Mouse (Mus musculus) skeletal muscle tissue, adult 2 months (tissue): ENCODE data around the gene Fam214a.

Source experiments
- DNase-seq: peaks from one replicate; pipeline ENCODE4 v3.0.0-alpha.2; 2012; ENCODE audit warnings: low read depth, low spot score

Fam214a gene

DNA sequence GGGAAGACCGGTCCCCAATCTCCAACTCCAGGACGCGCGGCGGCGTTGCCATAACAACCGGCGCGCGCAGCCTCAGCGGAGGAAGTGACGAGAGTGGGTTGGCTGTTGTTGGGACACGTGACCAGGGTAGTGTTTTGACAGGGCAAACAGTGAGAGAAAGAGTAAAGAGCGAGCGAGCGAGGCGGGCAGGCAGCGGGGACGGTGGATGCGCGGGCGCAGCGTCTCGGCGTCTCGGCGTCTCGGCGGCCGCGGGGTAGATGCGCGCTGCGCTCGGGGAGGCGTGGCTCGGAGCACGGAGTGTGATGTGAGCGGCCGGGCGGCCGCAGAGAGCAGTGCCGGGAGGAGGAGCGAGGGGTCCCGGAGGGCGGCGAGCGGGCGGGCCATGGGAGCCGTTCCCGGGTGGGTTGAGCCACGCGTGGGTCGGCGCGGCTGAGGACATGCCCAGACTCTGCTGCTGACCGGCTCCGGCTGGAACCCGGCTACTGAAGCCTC lies at the start of gene Fam214a:
TSS of gene Fam214a (plus strand) at position 129 of the 492 bp plus-strand sequence.
- peak; percentile 89 for DNase-seq

DNA sequence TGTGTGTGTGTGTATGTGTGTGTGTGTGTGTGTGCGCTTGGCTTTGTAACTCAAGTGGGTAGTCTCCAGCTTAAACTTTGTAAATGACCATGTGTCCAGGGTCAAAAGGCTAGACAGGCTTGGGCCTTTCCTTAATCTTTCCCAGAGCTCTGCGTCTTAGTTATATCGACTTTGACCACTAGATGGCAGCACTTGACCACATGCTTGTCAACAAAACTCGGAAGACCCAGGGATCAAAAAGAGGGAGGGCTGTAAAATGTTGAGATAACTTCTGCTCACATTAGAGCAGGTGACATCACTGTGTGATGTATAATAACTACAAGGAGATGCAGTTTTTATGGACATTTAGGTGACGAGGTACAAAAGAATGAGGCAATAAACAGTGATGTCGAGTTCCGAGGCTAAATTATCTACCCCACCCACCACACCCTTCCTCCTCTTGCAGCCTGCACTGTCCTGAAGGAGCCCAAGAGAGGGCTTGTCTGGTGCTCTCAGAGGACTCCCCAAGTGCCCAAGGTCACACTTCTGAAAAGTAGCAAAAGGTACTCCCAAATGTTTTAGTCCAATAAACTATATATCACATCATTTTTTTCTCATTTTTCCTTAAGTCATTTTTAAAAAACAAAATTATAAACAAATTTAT lies 47.7 kb upstream of the Fam214a start:
- peak; percentile 68 for DNase-seq

DNA sequence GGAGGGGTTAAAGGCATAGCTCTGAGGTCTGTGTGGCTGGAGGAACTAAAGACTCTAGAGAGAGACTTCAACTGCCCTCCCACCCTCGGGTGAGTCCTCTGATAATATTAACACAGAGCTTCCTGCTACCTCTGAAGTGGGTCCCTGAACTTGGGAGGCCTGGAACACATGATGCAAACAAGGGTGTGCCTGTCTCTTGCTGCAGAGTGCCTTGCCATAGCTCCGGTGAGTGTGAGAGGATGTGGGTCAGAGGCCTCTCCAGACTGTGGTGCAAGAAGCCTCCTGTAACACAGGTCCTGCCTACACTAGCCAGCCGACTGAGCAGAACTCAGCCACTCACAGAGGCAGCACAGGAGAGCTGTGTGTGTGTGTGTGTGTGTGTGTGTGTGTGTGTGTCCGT lies 45.7 kb upstream of the Fam214a start:
- no peak for DNase-seq

DNA sequence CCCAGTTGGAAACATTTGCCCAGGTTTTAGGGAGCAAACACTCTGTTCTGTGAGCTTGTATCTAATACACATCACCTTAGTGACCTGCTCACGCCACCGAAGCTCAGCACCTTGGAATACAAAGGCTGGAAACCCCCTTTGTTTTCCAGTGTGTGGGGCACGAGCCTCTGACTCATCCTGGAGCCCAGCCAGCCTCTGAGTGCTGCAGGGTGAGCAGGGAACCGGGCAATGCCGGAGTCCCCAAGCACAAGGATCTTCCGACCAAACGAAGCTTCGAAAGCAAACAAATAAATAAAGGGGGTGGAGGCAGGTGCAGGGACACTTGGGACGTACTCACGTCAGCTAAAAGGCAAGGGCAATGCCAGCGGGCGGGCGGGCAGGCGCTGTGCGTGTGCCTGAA lies 43.4 kb upstream of the Fam214a start:
- DNase-seq, result no peak

DNA sequence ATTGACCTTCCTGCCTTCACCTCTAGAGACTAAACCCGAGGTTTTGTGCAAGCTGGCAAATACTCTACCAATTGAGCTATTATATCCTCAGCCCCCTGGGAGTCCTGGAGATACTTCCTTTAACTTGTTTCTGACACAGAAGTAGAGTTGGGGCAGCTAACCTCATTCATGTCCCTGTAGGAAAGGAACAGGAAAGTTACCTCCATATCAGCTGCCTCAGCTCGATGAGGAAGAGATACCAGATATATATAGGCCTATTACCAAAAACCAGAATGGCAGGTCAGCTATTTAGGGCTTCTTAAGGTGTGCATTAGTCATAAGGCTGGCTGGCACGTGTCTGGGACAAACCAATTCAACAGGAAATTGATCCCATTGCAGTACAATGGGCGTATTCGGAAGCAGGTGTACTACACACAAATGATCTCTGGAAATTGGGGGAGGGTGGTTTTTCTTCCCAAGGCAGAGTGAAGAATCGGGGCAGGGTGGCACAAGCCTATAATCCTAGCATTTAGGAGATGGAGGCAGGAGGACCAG lies 42.4 kb upstream of the Fam214a start:
- DNase-seq, result no peak

DNA sequence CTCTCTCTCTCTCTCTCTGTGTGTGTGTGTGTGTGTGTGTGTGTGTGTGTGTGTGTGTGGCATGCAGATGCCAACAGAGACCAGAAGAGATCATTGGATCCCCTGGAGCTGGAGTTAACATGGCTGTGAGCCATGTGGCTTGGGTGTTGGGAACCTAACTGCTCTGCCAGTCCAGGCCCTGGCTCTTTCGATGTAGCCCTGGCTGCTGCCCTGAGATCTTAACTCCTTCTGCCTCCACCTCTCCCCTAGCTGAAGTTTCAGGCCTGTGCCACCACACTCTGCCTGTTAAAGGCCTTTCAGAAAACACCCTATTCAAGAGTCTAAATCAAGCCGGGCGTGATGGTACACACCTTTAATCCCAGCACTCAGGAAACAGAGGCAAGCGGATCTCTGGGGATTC lies 41.3 kb upstream of the Fam214a start:
- DNase-seq, result peak; percentile 71

DNA sequence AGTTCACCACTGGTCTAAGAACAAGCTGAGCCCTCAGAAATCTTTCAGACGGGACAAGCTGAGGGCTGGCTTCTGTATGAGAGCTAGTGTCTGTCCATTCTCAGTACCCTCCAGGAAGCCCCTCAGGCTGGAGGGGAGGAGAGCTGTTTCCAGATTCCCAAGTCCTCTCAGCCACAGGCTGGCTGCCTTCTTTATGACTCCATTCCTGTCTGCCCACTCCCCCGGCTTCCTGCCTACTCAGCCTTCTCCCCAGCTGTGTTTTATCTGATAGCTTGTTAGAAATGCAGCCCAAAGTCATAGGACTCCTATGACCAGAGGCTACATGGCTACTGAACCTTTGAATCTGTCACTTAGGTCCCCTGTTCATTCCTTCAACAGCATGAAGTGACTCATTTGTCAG lies 40.8 kb upstream of the Fam214a start:
- no peak for DNase-seq

DNA sequence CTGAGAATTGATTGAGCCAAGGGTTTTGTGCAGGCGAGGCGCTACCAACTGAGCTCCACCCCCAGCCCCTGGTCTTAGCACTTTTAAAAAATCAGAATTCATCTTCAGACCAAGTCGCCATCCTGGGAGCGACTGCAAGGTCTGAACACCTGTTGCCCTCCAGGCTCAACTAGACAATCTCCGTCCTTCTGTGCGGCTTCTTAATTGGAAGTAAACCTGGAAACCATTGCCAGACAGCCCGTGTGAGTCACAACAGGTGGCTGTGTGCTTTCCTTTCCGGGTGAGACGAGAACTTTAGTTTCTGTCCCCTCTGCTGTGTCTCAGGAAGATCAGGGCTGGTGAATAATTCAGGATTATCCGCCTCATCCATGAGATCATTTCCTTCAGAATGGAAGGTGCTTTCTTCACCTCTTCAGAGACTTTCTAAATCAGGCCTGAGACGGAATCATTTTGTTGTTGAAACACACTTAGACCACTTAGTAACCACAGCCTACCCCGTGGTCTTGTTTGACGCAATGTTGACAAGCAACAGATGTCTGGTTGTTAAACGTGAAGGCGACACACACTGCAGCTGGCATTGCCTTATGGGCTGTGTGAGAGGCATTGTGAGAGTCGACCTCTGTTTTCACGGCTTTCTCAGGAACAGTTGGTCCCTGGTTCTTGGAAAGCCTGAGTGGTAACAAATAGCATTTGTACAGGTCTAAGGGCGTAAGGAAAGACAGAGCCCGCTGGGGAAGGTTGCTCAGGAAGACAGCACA lies 39.9 kb upstream of the Fam214a start:
- DNase-seq, result no peak

DNA sequence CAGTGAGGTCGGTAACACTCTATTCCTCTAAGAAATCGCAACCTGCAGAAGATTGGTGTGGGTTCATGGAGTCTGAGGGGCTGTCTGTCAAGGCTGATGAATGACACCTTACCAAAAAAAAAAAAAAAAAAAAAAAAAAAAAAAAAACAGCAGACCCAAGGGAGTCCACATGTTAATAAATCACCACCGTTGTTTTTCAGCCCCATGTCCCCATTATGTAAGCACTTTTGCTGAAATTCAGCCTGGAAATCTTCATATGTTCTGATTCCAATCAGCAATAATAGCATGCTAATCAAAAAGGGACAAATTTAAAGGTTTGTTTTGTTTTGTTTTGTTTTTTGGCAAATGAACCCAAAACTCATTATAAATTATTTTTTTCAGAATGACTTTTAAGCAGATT lies 37.1 kb upstream of the Fam214a start:
- no peak for DNase-seq

DNA sequence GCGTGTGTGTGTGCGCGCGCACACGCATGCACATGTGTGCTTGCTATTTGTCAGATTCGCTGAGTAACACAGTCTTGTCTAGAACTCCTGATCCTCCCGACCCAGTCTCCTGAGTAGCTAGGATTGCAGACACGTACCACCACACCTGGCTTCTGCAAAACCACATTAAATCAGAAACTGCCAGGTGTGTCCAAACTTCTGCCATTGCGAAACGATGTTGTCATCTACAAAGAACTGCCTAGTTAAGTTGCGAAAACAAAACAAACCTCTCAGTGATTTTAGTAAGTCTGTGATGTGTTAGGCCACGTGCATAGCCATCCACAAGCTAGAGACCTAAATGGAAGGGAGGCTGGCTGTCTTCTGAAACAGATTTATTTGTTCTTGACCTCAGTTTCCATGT lies 32.2 kb upstream of the Fam214a start:
- no peak for DNase-seq

DNA sequence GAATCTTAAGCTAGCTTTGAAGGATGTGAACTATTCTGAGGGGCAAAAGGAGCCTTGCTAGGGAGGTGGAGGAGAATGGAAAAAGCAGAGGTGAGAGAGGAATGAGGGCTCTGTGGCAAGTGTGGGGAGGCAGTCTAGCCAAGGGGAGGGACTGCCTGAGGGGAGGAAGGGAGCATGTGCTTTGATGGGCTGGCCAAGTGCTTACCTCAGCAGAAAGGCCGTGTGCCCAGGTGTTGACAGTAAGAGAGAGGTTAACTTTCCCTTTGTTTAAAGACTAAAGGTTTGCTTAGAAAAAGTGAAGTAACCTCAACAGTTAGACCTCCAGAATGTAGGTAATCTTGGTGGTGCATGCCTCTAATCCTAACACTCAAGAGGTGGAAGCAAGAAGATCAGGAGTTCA lies 31.3 kb upstream of the Fam214a start:
- DNase-seq, result no peak

DNA sequence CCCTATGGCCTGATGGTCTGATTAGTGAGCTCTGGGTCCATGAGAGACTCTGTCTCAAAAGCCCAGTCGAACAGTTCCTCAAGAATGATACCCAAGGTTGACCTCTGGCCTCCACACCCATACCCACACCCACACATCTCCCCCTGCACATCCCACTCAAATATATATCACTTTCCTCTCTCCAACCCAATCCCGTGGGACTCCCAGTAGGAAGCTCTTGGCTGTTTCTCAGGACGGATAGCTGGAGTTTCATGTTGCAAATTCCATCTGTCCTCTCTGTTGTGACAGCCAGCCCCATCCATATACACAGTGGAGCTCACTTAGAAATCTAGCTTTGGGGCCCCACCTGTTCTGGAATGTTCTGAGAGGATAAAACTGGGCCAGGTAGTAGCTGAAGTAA lies 29.8 kb upstream of the Fam214a start:
- no peak for DNase-seq

DNA sequence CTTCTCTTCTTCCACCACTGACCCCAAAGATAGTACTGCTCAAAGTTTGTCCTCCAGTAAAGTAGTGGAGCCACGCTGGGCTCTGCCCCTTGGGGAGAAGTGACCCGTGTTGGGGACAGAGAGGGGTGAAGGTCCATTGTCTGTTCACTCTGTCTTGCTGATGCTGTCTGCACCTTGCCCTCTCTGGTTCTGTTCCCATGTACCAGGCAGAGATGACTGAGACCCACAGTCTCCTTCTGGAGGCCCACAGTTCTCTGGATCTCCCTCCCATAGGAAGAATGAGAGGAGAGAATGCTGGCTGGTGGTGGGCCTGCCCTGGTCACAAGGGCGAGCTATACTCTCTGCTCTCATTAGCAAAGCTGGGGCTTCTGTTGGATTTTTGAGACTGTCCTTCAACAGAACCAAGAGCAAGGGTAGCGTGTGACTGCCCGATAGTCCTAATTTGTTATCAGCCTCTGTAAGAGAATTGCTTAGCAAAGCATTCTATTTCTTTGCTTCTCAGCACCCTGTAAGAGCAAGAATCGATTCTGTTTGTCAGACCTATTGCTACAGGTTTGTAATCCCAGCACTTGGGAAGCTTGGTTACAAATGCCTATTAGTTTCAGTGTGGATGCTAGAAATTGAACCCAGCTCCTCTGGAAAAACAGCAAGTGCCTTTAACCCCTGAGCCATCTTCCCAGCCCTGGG lies 29.2 kb upstream of the Fam214a start:
- no peak for DNase-seq

DNA sequence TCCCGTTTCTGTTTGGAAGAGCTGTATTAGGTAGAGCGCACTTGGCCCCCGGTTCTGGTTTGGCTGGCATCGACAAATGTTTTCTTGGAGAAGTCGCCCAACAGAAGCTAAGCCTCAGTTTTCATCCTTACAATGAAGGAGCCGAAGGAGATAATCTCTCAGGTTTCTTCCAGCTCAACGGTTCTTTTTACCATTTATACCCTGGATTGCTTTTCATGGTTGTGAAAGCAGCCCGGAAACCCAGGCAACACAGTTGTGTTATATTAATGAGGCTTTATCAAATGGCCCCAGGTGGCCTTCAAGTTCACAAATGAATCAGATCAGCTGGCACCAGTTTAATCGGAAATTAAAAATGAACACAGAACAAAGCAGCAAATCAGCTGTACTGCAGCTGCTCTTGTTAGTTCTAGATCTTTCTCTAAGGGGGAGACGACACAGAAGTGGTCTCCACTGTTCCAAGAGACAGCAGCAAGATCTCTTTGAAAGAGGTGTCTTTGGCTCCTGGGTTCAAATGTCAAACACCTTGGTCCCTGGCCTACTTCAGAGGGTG lies 27.4 kb upstream of the Fam214a start:
- no peak for DNase-seq

DNA sequence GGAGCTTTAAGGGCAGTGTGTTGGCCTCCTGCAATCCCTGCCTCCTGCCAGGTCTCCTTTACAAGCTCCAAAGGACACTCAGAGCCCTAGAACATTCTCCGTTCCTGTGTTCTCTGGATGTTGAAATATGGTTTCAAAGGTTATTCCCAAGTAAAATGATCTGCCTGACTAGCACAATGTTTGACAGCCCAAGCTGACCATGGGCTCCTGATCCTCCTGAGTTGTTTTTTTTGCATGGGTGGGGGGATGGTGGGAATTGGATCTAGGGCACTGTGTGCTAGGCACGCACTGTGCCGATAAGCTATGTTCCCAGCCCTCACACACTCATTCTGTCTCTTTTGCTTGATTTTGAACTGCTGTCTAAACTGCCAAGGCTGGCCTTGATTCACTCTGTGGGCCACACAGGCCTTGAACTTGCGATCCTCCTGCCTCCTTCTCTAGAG lies 22.7 kb upstream of the Fam214a start:
- DNase-seq, result no peak

DNA sequence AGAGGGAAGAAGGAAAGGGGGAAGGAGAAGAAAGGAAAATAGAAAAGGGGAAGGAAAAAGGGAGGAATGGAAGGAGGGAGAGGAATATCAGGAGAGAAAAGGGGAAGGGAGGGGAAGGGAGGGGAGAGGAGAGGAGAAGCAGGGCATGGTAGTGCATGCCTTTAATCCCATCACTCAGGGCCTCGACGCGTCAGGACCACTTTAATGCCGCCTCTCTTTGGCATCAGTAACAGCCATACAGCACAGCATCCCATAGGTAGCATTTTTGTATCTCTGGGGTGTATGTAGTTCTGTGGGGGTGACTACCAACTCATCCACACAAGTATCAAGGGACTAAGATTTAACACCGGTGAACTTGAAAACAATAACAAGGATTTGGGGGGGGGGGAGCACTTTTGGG lies 22.0 kb upstream of the Fam214a start:
- DNase-seq, result no peak

DNA sequence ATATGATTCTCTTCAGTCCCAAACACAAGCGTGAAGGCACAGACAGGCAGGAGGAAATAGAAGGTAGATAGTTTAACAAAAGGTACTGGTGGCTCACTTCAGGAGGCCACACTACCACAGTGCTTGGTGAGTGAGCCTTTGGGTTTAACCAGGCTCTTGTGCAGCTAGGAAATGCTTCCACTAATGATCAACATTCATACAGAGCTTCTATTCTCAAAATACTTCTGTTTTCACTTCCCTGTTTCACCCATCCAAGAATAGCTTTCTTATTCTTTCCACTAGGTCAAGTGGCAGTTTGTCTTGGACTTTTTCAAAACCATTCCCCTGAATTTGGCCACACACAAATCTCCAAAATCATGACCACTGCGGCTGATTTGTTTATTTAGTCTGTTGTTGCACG lies 17.4 kb upstream of the Fam214a start:
- no peak for DNase-seq

DNA sequence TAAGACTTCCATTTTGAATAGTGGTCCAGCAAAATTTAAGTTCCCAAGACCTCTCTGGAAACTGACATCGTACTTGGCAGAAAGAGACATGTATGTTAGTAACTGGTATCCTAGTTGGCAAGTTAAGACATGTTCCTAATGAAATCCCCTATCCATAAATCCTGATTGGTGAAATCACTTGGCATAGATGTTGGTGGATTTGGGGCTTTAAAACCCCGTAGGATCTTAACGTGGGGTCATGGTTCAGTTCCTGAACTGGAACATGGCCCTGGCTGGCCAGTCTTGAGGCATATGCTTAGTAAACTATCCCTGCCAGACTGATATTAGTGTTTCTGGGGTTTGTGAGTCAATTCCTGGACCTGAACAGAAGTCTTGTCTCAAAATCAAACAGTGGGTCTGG lies 14.9 kb upstream of the Fam214a start:
- no peak for DNase-seq

DNA sequence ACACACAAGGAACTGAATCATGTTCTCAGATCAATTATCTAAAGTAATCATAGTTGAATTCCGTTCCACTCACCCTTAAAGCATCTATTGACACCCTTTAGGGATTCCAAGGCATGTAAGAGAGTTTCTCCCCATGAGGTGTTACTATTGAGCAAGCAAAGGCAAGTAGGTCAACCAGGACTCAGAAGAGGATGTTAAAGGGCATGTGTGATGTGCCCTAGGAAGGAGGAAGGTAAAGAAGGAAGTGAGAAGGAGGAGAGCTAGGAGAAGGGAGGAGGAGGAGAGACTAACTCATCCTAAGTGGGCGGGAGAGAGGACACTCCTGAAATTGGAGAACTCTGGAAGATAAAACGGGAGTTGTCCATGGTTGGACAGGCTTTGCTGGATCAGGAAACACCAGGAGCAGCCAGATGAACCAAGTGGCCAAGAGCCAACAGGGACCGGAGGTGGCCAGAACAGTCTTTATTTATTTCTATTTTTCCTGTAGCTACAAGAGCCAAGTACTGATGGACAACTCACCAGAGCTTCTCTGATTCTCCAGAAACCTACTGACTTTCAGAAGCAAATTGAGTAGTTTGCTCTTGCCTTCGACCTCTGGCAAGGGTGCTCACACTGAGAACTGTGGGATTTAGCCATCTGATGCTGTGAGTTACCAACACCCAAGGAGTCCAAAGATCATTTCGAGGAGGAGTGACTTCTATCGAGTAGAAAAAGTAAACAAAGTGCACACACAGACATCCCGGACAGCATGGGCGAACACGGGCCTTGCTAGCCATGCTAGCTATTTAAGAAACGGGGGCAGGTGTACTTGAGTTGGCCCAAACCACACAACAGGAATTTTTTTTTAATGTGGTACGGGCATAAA lies 13.8 kb upstream of the Fam214a start:
- DNase-seq, result peak; percentile 31

DNA sequence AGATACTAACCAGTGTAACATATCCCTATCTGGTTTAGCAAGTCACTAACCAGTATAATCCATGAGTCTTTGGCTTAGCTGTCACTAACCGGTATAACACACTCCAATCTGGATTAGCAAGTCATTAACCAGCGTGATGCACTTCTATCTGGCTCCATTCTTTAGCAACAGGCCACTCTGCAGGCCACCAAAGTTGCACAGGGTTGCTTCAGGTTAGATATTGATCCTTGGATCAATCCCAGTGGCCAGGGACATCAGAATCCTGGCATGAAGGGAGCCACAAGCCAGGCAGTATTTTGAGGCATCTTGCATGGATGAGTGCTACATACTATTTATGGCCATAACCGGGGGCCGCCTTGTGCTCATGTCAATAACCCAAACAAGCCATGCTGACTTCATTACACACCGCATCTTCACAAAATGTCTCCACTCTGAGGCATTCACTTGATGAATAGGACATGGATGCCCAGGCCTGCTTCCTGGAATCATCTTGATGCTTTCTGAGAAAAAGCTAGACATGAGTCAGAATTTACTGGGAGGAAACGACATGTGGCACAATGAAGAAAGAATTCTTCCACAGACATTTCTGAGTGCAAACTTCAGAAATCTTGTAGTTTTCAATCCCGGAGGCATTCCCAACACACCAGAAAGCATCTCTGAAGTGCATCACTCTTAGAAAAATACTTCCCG lies 5.8 kb upstream of the Fam214a start:
- DNase-seq, result no peak

DNA sequence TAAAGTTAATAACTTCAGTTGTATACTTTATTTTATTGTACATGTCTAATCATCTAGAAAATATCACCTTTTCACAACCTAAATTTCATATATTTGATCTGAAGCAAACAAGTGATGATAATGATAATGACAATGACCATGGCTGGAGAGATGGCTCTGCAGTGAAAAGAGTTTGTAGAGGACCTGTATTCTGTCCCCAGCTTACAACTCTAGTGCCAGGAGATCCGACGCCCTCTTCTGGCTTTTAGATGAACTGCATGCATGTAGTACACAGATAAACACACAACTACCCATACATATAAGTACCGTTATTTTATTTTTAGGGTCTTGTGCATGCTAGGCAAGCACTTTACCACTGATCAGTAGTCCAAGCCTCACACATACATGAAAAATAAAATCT lies 1.2 kb upstream of the Fam214a start:
- DNase-seq, result no peak
